ENCODE assay signal across 13 mouse cellular contexts in genomic region chr16:88203985-88204384, GRCm38 (mm10).
DNase-seq lines count a peak whose midpoint lies in the region; ATAC-seq and TF ChIP-seq lines count a peak whose summit lies in the region.
"Had no signal": no experiment of that assay in that cellular context is flagged by ENCODE, and none has a peak within 500 bp of the region (broad histone marks: within the 10 kb centered on the region; RNA-seq: fewer than 3 reads in every experiment).

No protein-coding gene starts in this region.

- H3K9ac ChIP-seq in forebrain, embryonic 12.5 days, result no peak overlapping the region
- H3K9ac ChIP-seq in forebrain, postnatal 0 days, result no peak overlapping the region
- no peak overlapping the region for H3K9ac ChIP-seq in hindbrain, embryonic 13.5 days
- H3K9ac ChIP-seq in hindbrain, embryonic 14.5 days, result no peak overlapping the region
- H3K9ac ChIP-seq in neural tube, embryonic 12.5 days, result no peak overlapping the region
- H3K9ac ChIP-seq: intestine, embryonic 15.5 days had no signal

- no peak for TF ChIP-seq CTCF in forebrain, postnatal 0 days (IDR thresholded peaks at IDR 0.05; ENCODE audit: low read depth)

- H3K4me2 ChIP-seq in forebrain, embryonic 12.5 days, result no peak overlapping the region
- H3K4me2 ChIP-seq in forebrain, postnatal 0 days (ENCODE audit: low read depth), result no peak overlapping the region
- H3K4me2 ChIP-seq in hindbrain, embryonic 13.5 days, result no peak overlapping the region
- no peak overlapping the region for H3K4me2 ChIP-seq in hindbrain, embryonic 14.5 days (replicated peaks)
- no peak overlapping the region for H3K4me2 ChIP-seq in neural tube, embryonic 12.5 days (replicated peaks)
- H3K4me2 ChIP-seq: heart, embryonic 11.5 days; intestine, embryonic 15.5 days had no signal

- 0 out of 2 replicates have a peak, but pooled peaks have one; percentile 9 for ATAC-seq in forebrain, embryonic 12.5 days (ENCODE audit: low FRiP score)
- no peak for ATAC-seq in forebrain, postnatal 0 days
- ATAC-seq in hindbrain, embryonic 13.5 days (ENCODE audit: low FRiP score), result peak; percentile 32; the same call in 1 of the 2 replicates
- no peak for ATAC-seq in hindbrain, embryonic 14.5 days (ENCODE audit: low FRiP score)
- ATAC-seq in neural tube, embryonic 12.5 days (ENCODE audit: low FRiP score, low read depth), result peak; percentile 33; the same call in 1 of the 2 replicates
- ATAC-seq: activated CD4-positive, CD25-positive, alpha-beta regulatory T cell, adult 4 months had no signal

- no peaks in the 10 kb centered on the region for H3K9me3 ChIP-seq in forebrain, embryonic 12.5 days
- no peaks in the 10 kb centered on the region for H3K9me3 ChIP-seq in forebrain, postnatal 0 days (ENCODE audit: low read length)
- no peaks in the 10 kb centered on the region for H3K9me3 ChIP-seq in hindbrain, embryonic 13.5 days
- no peaks in the 10 kb centered on the region for H3K9me3 ChIP-seq in hindbrain, embryonic 14.5 days (ENCODE audit: control insufficient read depth, low read length)
- no peaks in the 10 kb centered on the region for H3K9me3 ChIP-seq in neural tube, embryonic 12.5 days
- H3K9me3 ChIP-seq: forebrain, embryonic 10.5 days; intestine, embryonic 15.5 days had no signal

- H3K27me3 ChIP-seq in forebrain, embryonic 12.5 days, result no peaks in the 10 kb centered on the region
- H3K27me3 ChIP-seq in forebrain, postnatal 0 days (ENCODE audit: insufficient read depth, low read length), result no peaks in the 10 kb centered on the region
- H3K27me3 ChIP-seq in hindbrain, embryonic 13.5 days, result no peaks in the 10 kb centered on the region
- H3K27me3 ChIP-seq in hindbrain, embryonic 14.5 days (ENCODE audit: control insufficient read depth, insufficient read depth, low read length), result no peaks in the 10 kb centered on the region
- no peaks in the 10 kb centered on the region for H3K27me3 ChIP-seq in neural tube, embryonic 12.5 days (replicated peaks)
- H3K27me3 ChIP-seq: intestine, embryonic 15.5 days had no signal

- H3K4me1 ChIP-seq in forebrain, embryonic 12.5 days, result no peaks in the 10 kb centered on the region
- no peaks in the 10 kb centered on the region for H3K4me1 ChIP-seq in forebrain, postnatal 0 days (ENCODE audit: insufficient read depth)
- H3K4me1 ChIP-seq in hindbrain, embryonic 13.5 days (replicated peaks), result no peaks in the 10 kb centered on the region
- H3K4me1 ChIP-seq in hindbrain, embryonic 14.5 days (replicated peaks; ENCODE audit: control insufficient read depth, insufficient read depth, low read length), result no peaks in the 10 kb centered on the region
- no peaks in the 10 kb centered on the region for H3K4me1 ChIP-seq in neural tube, embryonic 12.5 days
- H3K4me1 ChIP-seq: forebrain, embryonic 10.5 days; intestine, embryonic 15.5 days had no signal

- no peak overlapping the region for H3K27ac ChIP-seq in forebrain, embryonic 12.5 days
- no peak overlapping the region for H3K27ac ChIP-seq in forebrain, postnatal 0 days (ENCODE audit: low read depth, low read length)
- H3K27ac ChIP-seq in hindbrain, embryonic 13.5 days, result no peak overlapping the region
- H3K27ac ChIP-seq in hindbrain, embryonic 14.5 days, result no peak overlapping the region
- H3K27ac ChIP-seq in neural tube, embryonic 12.5 days, result no peak overlapping the region
- H3K27ac ChIP-seq: forebrain, embryonic 10.5 days; heart, adult 2 months; intestine, embryonic 15.5 days had no signal

- no peak overlapping the region for H3K4me3 ChIP-seq in forebrain, embryonic 12.5 days (replicated peaks)
- H3K4me3 ChIP-seq in forebrain, postnatal 0 days (ENCODE audit: low read depth, low read length), result no peak overlapping the region
- no peak overlapping the region for H3K4me3 ChIP-seq in hindbrain, embryonic 13.5 days
- no peak overlapping the region for H3K4me3 ChIP-seq in hindbrain, embryonic 14.5 days (replicated peaks; ENCODE audit: low read length)
- no peak overlapping the region for H3K4me3 ChIP-seq in neural tube, embryonic 12.5 days
- H3K4me3 ChIP-seq: forebrain, embryonic 10.5 days; heart, adult 2 months; intestine, embryonic 15.5 days had no signal

- no peak for DNase-seq in forebrain, postnatal 0 days
- DNase-seq in hindbrain, embryonic 14.5 days (ENCODE audit: low spot score), result no peak
- DNase-seq in neural tube, embryonic 10.5 days (ENCODE audit: extremely low spot score, low spot score), result no peak
- no peak for DNase-seq in spleen, postnatal 4 days (ENCODE audit: low spot score in 2 of 2)
- no peak for DNase-seq in lung, postnatal 4 days

- H3K36me3 ChIP-seq in forebrain, embryonic 12.5 days (replicated peaks), result no peaks in the 10 kb centered on the region
- no peaks in the 10 kb centered on the region for H3K36me3 ChIP-seq in forebrain, postnatal 0 days (ENCODE audit: insufficient read depth)
- no peaks in the 10 kb centered on the region for H3K36me3 ChIP-seq in hindbrain, embryonic 13.5 days
- H3K36me3 ChIP-seq in hindbrain, embryonic 14.5 days (replicated peaks; ENCODE audit: control insufficient read depth, insufficient read depth), result no peaks in the 10 kb centered on the region
- H3K36me3 ChIP-seq in neural tube, embryonic 12.5 days, result no peaks in the 10 kb centered on the region
- H3K36me3 ChIP-seq: forebrain, embryonic 10.5 days; intestine, embryonic 15.5 days had no signal

- 85% methylated on average over 6 of the region's 6 CpGs for WGBS in forebrain, embryonic 12.5 days
- WGBS in forebrain, postnatal 0 days, result 77% methylated on average over 6 of the region's 6 CpGs
- 82% methylated on average over 6 of the region's 6 CpGs for WGBS in hindbrain, embryonic 13.5 days
- WGBS in hindbrain, embryonic 14.5 days, result 76% methylated on average over 6 of the region's 6 CpGs
- 56% methylated on average over 6 of the region's 6 CpGs for WGBS in neural tube, embryonic 12.5 days

Comparison
In these comparisons a context has a peak if more than half of its experiments do, and no peak if none do; other contexts are left out.
1. ATAC-seq: peak in forebrain, embryonic 12.5 days (single experiment), hindbrain, embryonic 13.5 days (single experiment) and neural tube, embryonic 12.5 days (single experiment); none in forebrain, postnatal 0 days (single experiment) and hindbrain, embryonic 14.5 days (single experiment).